Mouse (Mus musculus) forebrain, embryonic 12.5 days (tissue): ENCODE results near the gene Prpf4. TPM values are rescaled to one million over a fixed set of nuclear protein-coding genes. Genes with fewer than 3 reads are reported as not detected.

ENCODE experiments used
- ATAC-seq: fragments of 200-750 bp; cut with Nextera tagmentation; 2 replicates; pipeline ENCODE4 v1.8.0; 2017; ENCODE audit warnings: moderate TSS enrichment; ENCODE audit not compliant: low FRiP score
- H3K27ac ChIP-seq: fragments of 300-500 bp; sonication (generic); 2 replicates; pipeline ENCODE4 v1.5.1; 2016; ENCODE audit warnings: mild to moderate bottlenecking
- H3K27me3 ChIP-seq: fragments of 300-500 bp; sonication (generic); 2 replicates; pipeline ENCODE4 v1.6.1; 2016; ENCODE audit warnings: mild to moderate bottlenecking
- H3K36me3 ChIP-seq: fragments of 300-500 bp; sonication (generic); replicated peaks from 2 replicates; pipeline ENCODE4 v1.6.1; 2016; ENCODE audit warnings: mild to moderate bottlenecking
- H3K4me1 ChIP-seq: fragments of 300-500 bp; sonication (generic); 2 replicates; pipeline ENCODE4 v1.6.1; 2016
- H3K4me2 ChIP-seq: fragments of 300-500 bp; sonication (generic); 2 replicates; pipeline ENCODE4 v1.6.1; 2016; ENCODE audit warnings: mild to moderate bottlenecking, moderate library complexity
- H3K4me3 ChIP-seq: fragments of 300-500 bp; sonication (generic); replicated peaks from 2 replicates; pipeline ENCODE4 v1.5.1; 2016; ENCODE audit warnings: mild to moderate bottlenecking
- H3K9ac ChIP-seq: fragments of 300-500 bp; sonication (generic); 2 replicates; pipeline ENCODE4 v1.6.1; 2016; ENCODE audit warnings: mild to moderate bottlenecking
- H3K9me3 ChIP-seq: fragments of 300-500 bp; sonication (generic); 2 replicates; pipeline ENCODE4 v1.6.1; 2016
- WGBS: fragments of 180-500 bp; shearing (Covaris S2); methylation state at CpG from one replicate; pipeline ENCODE4 v1.1.7; 2016; 5-methylcytosine and 5-hydroxymethylcytosine counted together
- polyA plus RNA-seq: library from polyadenylated mRNA; unstranded; fragments of >200 nt; fragmentation: Nextera tagmentation; extraction: Ambion mirVana; gene quantifications from 2 replicates; pipeline ENCODE4 v1.2.1, GENCODE M21; 2016

Prpf4 gene
- polyA plus RNA-seq, 1 experiment from 2014 or later: 27.8 TPM

GRCm38 (mm10) chr4:62429616-62430015, 21.0 kb downstream of the Prpf4 start:
- WGBS: 85% methylated on average over 9 of the region's 9 CpGs
- H3K9me3 ChIP-seq: no peaks in the 10 kb centered on the region
- ATAC-seq: no peak
- H3K27me3 ChIP-seq: no peaks in the 10 kb centered on the region
- H3K36me3 ChIP-seq: peaks cover 15% of the 10 kb centered on the region
- H3K4me3 ChIP-seq: no peak overlapping the region
- H3K4me2 ChIP-seq: no peak overlapping the region
- H3K27ac ChIP-seq: no peak overlapping the region
- H3K4me1 ChIP-seq: no peaks in the 10 kb centered on the region
- no peak overlapping the region for H3K9ac ChIP-seq

- no peak overlapping the region for H3K9ac ChIP-seq
- H3K27me3 ChIP-seq: no peaks in the 10 kb centered on the region
- no peak overlapping the region for H3K4me2 ChIP-seq
- 0 out of 2 replicates have a peak, but pooled peaks cover 4% of the 10 kb centered on the region for H3K36me3 ChIP-seq
- no peak for ATAC-seq
- H3K27ac ChIP-seq: no peak overlapping the region
- no peaks in the 10 kb centered on the region for H3K9me3 ChIP-seq
- H3K4me1 ChIP-seq: no peaks in the 10 kb centered on the region
- no peak overlapping the region for H3K4me3 ChIP-seq
These were observed 22.1 kb downstream of the Prpf4 start for GRCm38 (mm10) chr4:62430678-62431077.

GRCm38 (mm10) chr4:62431522-62431921, 22.9 kb downstream of the Prpf4 start:
- no peak for ATAC-seq
- 86% methylated on average over 4 of the region's 4 CpGs for WGBS
- no peaks in the 10 kb centered on the region for H3K4me1 ChIP-seq
- H3K9me3 ChIP-seq: no peaks in the 10 kb centered on the region
- H3K4me3 ChIP-seq: no peak overlapping the region
- H3K4me2 ChIP-seq: no peak overlapping the region
- no peaks in the 10 kb centered on the region for H3K27me3 ChIP-seq
- no peak overlapping the region for H3K27ac ChIP-seq
- no peak overlapping the region for H3K9ac ChIP-seq
- no peaks in the 10 kb centered on the region for H3K36me3 ChIP-seq

GRCm38 (mm10) chr4:62433939-62434870, 25.6 kb downstream of the Prpf4 start:
- Histone ChIP-seq H3K4me1 (no peaks in the 10 kb centered on the region), H3K9me3 (no peaks in the 10 kb centered on the region), H3K4me3 (no peak overlapping the region), H3K9ac (no peak overlapping the region), H3K4me2 (no peak overlapping the region), H3K27ac (no peak overlapping the region), H3K27me3 (no peaks in the 10 kb centered on the region), H3K36me3 (no peaks in the 10 kb centered on the region)
- no peak for ATAC-seq
- 79% methylated on average over 7 of the region's 7 CpGs for WGBS

- no peak within 1 kb of the TSS for H3K4me3 ChIP-seq
- H3K4me1 ChIP-seq: no peaks in the 10 kb centered on the region
- 88% methylated on average over 6 of the region's 6 CpGs for WGBS
- no peak for ATAC-seq
- no peak within 1 kb of the TSS for H3K4me2 ChIP-seq
- no peaks in the 10 kb centered on the region for H3K36me3 ChIP-seq
- no peak within 1 kb of the TSS for H3K27ac ChIP-seq
- H3K9ac ChIP-seq: no peak within 1 kb of the TSS
- no peaks in the 10 kb centered on the region for H3K9me3 ChIP-seq
- no peaks in the 10 kb centered on the region for H3K27me3 ChIP-seq
These were observed 26.5 kb downstream of the Prpf4 start, which contains the start of gene Rnf183 for GRCm38 (mm10) chr4:62435081-62435480. Gene Rnf183 (minus strand): TSS chr4:62435252.

GRCm38 (mm10) chr4:62437256-62437778, 28.7 kb downstream of the Prpf4 start:
- no peaks in the 10 kb centered on the region for H3K36me3 ChIP-seq
- no peaks in the 10 kb centered on the region for H3K4me1 ChIP-seq
- ATAC-seq: no peak
- 87% methylated on average over 3 of the region's 3 CpGs for WGBS
- no peaks in the 10 kb centered on the region for H3K27me3 ChIP-seq
- H3K27ac ChIP-seq: no peak overlapping the region
- no peak overlapping the region for H3K9ac ChIP-seq
- H3K4me3 ChIP-seq: no peak overlapping the region
- no peaks in the 10 kb centered on the region for H3K9me3 ChIP-seq
- H3K4me2 ChIP-seq: no peak overlapping the region

GRCm38 (mm10) chr4:62437871-62438270, 29.3 kb downstream of the Prpf4 start:
- 88% methylated on average over 7 of the region's 7 CpGs for WGBS
- H3K4me1 ChIP-seq: no peaks in the 10 kb centered on the region

GRCm38 (mm10) chr4:62439793-62440192, 31.2 kb downstream of the Prpf4 start:
- Histone ChIP-seq H3K4me3 (no peak overlapping the region), H3K36me3 (no peaks in the 10 kb centered on the region), H3K9ac (no peak overlapping the region), H3K9me3 (no peaks in the 10 kb centered on the region), H3K4me1 (no peaks in the 10 kb centered on the region), H3K27me3 (no peaks in the 10 kb centered on the region), H3K27ac (no peak overlapping the region), H3K4me2 (no peak overlapping the region)
- no peak for ATAC-seq
- WGBS: 59% methylated on average over 4 of the region's 4 CpGs

More at GRCm38 (mm10) chr4:62437871-62438270, 29.3 kb downstream of the Prpf4 start:
- no peak overlapping the region for H3K4me3 ChIP-seq
- no peaks in the 10 kb centered on the region for H3K27me3 ChIP-seq
- no peak for ATAC-seq
- no peaks in the 10 kb centered on the region for H3K36me3 ChIP-seq
- H3K27ac ChIP-seq: no peak overlapping the region
- no peak overlapping the region for H3K9ac ChIP-seq
- H3K9me3 ChIP-seq: no peaks in the 10 kb centered on the region
- no peak overlapping the region for H3K4me2 ChIP-seq

GRCm38 (mm10) chr4:62440544-62440943, 31.9 kb downstream of the Prpf4 start:
- no peak overlapping the region for H3K27ac ChIP-seq
- no peaks in the 10 kb centered on the region for H3K9me3 ChIP-seq
- no peaks in the 10 kb centered on the region for H3K36me3 ChIP-seq
- no peak overlapping the region for H3K4me2 ChIP-seq
- no peak overlapping the region for H3K4me3 ChIP-seq
- ATAC-seq: no peak
- no peak overlapping the region for H3K9ac ChIP-seq
- no peaks in the 10 kb centered on the region for H3K27me3 ChIP-seq
- 77% methylated on average over 4 of the region's 4 CpGs for WGBS
- H3K4me1 ChIP-seq: no peaks in the 10 kb centered on the region

- Histone ChIP-seq H3K4me3 (no peak overlapping the region), H3K4me1 (no peaks in the 10 kb centered on the region), H3K9me3 (no peaks in the 10 kb centered on the region), H3K36me3 (no peaks in the 10 kb centered on the region), H3K27ac (no peak overlapping the region), H3K4me2 (no peak overlapping the region), H3K27me3 (no peaks in the 10 kb centered on the region), H3K9ac (no peak overlapping the region)
- WGBS: 81% methylated on average over 4 of the region's 4 CpGs
- ATAC-seq: no peak
These were observed 32.4 kb downstream of the Prpf4 start for GRCm38 (mm10) chr4:62440986-62441385.

GRCm38 (mm10) chr4:62454995-62455394, 46.4 kb downstream of the Prpf4 start:
- no peak overlapping the region for H3K4me3 ChIP-seq
- ATAC-seq: no peak
- 68% methylated on average over 5 of the region's 5 CpGs for WGBS
- H3K4me2 ChIP-seq: no peak overlapping the region
- no peak overlapping the region for H3K27ac ChIP-seq
- no peaks in the 10 kb centered on the region for H3K9me3 ChIP-seq
- H3K9ac ChIP-seq: no peak overlapping the region
- H3K36me3 ChIP-seq: peaks cover 5% of the 10 kb centered on the region
- no peaks in the 10 kb centered on the region for H3K4me1 ChIP-seq
- H3K27me3 ChIP-seq: no peaks in the 10 kb centered on the region

GRCm38 (mm10) chr4:62459081-62459480, 50.5 kb downstream of the Prpf4 start:
- no peaks in the 10 kb centered on the region for H3K27me3 ChIP-seq
- H3K4me1 ChIP-seq: no peaks in the 10 kb centered on the region
- 93% methylated on average over 3 of the region's 3 CpGs for WGBS
- H3K4me3 ChIP-seq: no peak overlapping the region
- H3K9me3 ChIP-seq: no peaks in the 10 kb centered on the region
- H3K4me2 ChIP-seq: no peak overlapping the region
- ATAC-seq: no peak
- no peak overlapping the region for H3K27ac ChIP-seq
- H3K36me3 ChIP-seq: peaks cover 21% of the 10 kb centered on the region
- H3K9ac ChIP-seq: no peak overlapping the region

GRCm38 (mm10) chr4:62460348-62460747, 51.8 kb downstream of the Prpf4 start:
- no peak for ATAC-seq
- no peak overlapping the region for H3K4me3 ChIP-seq
- H3K27ac ChIP-seq: no peak overlapping the region
- H3K36me3 ChIP-seq: peaks cover 21% of the 10 kb centered on the region
- H3K9ac ChIP-seq: no peak overlapping the region
- no peaks in the 10 kb centered on the region for H3K4me1 ChIP-seq
- H3K4me2 ChIP-seq: no peak overlapping the region
- H3K27me3 ChIP-seq: no peaks in the 10 kb centered on the region
- H3K9me3 ChIP-seq: no peaks in the 10 kb centered on the region
- WGBS: 94% methylated on average over 8 of the region's 8 CpGs
